Mouse (Mus musculus): Measurements from ENCODE around the gene Rnaseh2c.

Gene Rnaseh2c

DNA sequence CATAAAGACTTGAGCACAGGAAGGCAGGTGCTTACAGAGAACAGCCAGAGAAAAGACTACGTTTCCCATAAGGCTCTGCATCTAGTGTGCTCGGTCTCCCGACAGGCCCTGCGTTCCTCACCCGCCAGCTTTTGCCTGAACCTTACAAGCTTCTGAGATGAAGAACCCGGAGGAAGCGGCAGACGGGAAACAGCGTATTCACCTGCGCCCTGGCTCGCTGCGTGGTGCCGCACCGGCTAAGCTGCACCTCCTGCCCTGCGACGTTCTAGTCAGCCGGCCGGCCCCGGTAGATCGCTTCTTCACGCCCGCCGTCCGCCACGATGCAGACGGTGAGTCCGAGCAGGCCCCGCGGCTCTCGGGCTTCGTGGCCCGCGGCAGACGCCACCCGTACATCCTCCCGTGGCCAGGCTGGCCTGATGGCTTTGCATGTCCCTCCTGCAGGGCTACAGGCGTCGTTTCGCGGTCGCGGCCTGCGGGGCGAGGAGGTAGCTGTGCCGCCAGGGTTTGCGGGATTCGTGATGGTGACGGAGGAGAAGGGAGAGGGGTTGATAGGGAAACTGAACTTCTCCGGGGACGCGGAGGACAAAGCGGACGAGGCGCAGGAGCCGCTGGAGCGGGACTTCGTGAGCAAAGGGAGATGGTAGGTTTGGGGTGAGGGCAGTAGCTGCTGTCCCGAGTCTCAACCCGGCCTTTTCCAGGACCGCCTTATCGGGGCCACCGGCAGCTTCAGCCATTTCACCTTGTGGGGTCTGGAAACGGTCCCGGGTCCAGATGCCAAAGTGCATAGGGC, at the start of gene Rnaseh2c:
TSS of gene Rnaseh2c (plus strand) at position 122 of the 790 bp plus-strand sequence.
- peak; percentile 89 for DNase-seq (ENCODE audit: low read depth, low spot score)

- no peak for DNase-seq (ENCODE audit: low read depth, low spot score)
Measured at GRCm38 (mm10) chr19:5553802-5554201, 47.9 kb upstream of the Rnaseh2c start.

GRCm38 (mm10) chr19:5554212-5554611, 47.5 kb upstream of the Rnaseh2c start:
- no peak for DNase-seq (ENCODE audit: low read depth, low spot score)

DNA sequence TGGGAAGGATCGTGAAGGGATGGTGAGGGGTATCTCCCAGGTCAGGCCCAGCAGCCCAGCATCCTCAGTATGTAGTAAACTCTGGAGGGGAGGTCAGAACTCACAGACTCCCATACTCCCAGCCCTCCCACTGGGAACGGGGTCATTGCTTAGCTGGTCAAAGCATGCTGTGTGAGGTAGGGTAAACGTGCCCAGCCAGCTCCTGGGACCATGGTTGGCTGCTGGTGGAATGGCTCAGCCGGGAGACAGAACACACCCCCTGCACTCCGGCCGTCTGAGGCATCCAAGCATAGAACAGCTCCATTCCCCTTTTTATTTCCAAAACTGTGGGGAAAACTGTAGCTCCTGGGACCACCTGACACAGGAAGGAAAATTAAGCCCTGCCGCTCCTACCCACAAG, 43.5 kb upstream of the Rnaseh2c start:
- no peak for DNase-seq (ENCODE audit: low read depth, low spot score)

GRCm38 (mm10) chr19:5558770-5559169, 42.9 kb upstream of the Rnaseh2c start:
- no peak for DNase-seq (ENCODE audit: low read depth, low spot score)

- no peak for DNase-seq (ENCODE audit: low read depth, low spot score)
Measured at GRCm38 (mm10) chr19:5559229-5559628, 42.4 kb upstream of the Rnaseh2c start.

DNA sequence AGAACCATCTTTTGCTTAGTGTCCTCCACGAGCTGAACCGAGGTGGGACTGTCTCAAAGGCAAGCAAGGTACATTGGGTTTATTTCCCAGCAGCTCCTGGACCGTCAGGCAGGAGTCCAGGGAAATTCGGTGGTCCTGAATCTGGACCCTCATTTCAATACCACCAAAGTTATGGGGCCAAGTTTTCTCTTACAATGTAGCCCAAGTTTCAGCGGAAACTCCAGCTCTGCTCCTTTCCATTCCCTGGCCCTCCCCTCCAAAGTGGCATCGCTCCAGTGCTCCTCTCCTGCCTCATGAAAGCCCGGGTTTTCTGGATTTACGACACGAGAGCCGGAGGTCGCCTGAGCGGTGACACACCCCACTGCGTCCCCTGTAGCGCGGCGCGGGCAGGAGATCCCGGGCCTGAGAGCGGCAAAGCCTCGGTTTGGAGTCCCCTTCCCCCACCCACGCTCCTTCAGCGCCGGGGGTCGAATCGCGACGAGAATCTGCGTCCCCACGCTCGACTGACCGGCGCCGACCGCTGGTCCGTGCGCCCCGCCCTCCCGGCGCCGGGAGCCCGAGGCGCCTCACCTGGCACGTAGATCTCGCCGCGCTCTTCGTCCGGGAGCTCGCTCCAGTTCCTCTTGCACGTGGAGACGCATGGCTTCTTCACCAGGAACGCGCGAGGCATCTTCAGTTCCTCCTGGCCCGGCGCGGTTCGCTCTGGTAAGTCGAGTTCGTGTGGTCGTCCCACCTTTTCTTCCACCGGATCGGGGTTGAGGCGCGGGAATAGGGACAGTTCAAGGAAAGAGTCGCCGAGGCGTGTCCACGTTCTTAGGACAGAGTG, 41.8 kb upstream of the Rnaseh2c start:
- no peak for DNase-seq (ENCODE audit: low read depth, low spot score)

GRCm38 (mm10) chr19:5560457-5561041, 41.1 kb upstream of the Rnaseh2c start, which contains the start of gene Ovol1:
Gene Ovol1, minus strand, starts transcription at chr19:5560646.
- no peak for DNase-seq (ENCODE audit: low read depth, low spot score)

- no peak for DNase-seq (ENCODE audit: low read depth, low spot score)
Measured at GRCm38 (mm10) chr19:5561252-5561790, 40.4 kb upstream of the Rnaseh2c start.

GRCm38 (mm10) chr19:5561886-5562285, 39.8 kb upstream of the Rnaseh2c start:
- DNase-seq (ENCODE audit: low read depth, low spot score): no peak

GRCm38 (mm10) chr19:5562776-5563175, 38.9 kb upstream of the Rnaseh2c start:
- no peak for DNase-seq (ENCODE audit: low read depth, low spot score)

GRCm38 (mm10) chr19:5566316-5566715, 35.4 kb upstream of the Rnaseh2c start:
- DNase-seq (ENCODE audit: low read depth, low spot score): peak; percentile 22

DNA sequence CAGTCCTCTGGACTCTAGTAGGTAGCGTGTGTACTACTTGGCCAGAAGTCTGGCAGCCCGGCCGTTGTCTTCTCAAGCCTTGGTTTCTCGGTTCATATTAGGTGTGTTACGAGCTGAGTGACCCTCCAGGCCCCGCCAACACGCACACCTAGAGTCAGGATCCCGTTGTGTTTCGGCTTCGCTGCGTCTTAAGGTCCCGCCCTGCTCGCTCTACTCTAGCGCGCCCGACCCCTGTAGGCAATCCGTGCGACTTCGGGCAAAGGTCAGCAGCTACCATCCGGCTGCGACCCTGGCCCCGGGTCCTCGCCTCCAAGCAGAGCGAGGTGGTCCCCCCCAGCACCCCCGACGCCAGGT, 34.5 kb upstream of the Rnaseh2c start:
- DNase-seq (ENCODE audit: low read depth, low spot score): no peak

DNA sequence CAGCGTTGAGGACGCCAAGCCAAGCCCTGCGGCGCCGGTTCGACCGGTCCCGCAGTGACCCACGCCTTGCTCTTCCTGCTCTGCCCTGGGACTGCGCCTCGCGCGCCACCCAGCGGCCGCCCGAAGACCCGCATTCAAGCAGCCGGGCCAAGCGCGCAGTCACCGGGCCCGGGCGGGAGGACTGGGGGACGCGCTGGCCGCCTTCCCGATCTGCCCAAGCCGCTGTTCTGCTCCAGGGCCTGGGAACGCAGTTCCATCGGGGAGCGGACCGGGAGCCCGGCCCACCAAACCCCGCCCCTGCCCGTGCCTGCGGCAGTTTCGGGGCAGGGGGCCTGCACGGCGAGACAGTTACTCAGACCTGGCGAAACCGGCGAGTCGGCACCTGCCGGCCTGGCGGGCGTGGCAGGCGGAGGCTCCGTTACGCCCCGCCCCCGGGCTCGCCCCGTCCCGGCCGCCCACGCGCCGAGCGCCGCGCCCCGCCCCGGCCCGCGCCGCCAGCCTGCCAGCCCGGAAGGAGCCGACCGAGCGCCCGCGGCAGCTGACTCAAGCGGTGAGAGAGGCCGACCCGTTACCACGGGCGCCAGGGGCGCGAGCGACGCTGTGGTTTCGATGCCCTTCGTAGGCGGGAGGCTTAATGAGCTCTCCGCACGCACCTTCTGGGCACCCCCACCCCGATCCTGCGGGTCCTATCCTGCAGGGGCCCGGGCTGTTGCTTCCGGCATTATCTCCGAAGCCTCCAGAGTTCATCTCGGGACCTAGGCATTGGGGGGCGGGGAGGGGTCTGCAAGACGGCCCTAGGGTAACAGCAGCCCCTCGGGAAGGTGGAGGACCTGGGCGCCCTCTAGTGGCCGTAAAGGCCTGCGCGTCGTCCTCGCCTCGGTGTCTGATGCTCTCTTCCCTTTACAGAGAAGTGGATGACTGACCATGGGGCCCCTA, 33.9 kb upstream of the Rnaseh2c start, which contains the start of gene Ap5b1:
TSS of gene Ap5b1 (plus strand) at position 492 of the 936 bp plus-strand sequence.
- peak; percentile 96 for DNase-seq (ENCODE audit: low read depth, low spot score)

- DNase-seq (ENCODE audit: low read depth, low spot score): peak; percentile 91
Measured at GRCm38 (mm10) chr19:5568470-5569140, 33.1 kb upstream of the Rnaseh2c start.

GRCm38 (mm10) chr19:5569521-5569920, 32.2 kb upstream of the Rnaseh2c start:
- no peak for DNase-seq (ENCODE audit: low read depth, low spot score)

- DNase-seq (ENCODE audit: low read depth, low spot score): no peak
Measured at GRCm38 (mm10) chr19:5570353-5571246, 31.1 kb upstream of the Rnaseh2c start.

DNA sequence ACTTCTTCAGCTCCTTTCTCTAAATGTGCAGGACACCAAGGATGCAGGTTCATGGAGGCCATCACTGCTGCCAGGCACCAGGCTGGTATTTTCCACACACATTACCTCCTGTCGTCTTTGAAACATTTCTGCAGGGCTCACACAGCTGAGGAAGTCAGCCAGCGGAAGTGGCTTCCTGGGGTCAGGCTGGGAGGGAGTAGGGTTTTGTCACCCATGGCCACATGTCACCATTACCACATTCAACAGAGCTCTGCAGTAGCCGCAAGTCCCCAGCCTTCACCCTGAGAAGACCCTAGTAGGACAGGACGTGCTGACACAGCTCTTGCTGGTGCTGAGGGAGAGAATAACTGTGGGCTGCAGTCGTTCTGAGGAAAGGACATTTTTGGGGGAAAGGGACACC, 29.8 kb upstream of the Rnaseh2c start:
- DNase-seq (ENCODE audit: low read depth, low spot score): no peak
